Mouse (Mus musculus) olfactory bulb, adult 2 months (tissue): Measurements from ENCODE around the gene Cep135. TPM values are rescaled to one million over a fixed set of nuclear protein-coding genes. Genes with fewer than 3 reads are reported as not detected.

Experiments
- H3K27ac ChIP-seq: fragments of 200-500 bp; 2 replicates; pipeline ENCODE4 v1.5.1; 2012; ENCODE audit warnings: low read depth, low read length; ENCODE audit not compliant: insufficient read depth
- H3K4me1 ChIP-seq: fragments of 200-500 bp; 2 replicates; pipeline ENCODE4 v1.6.1; 2012; ENCODE audit warnings: low read length; ENCODE audit not compliant: control insufficient read depth, insufficient read depth
- H3K4me3 ChIP-seq: fragments of 200-500 bp; 2 replicates; pipeline ENCODE4 v1.5.1; 2012; ENCODE audit warnings: mild to moderate bottlenecking, low read depth, low read length, moderate library complexity; ENCODE audit not compliant: insufficient read depth
- CTCF ChIP-seq: fragments of 200-500 bp; IDR thresholded peaks from 2 replicates; pipeline ENCODE4 v1.5.1; 2012; ENCODE audit warnings: low read depth, mild to moderate bottlenecking, low read length, moderate library complexity; ENCODE audit not compliant: insufficient read depth
- POLR2A ChIP-seq: fragments of 200-500 bp; IDR thresholded peaks from 2 replicates; pipeline ENCODE4 v1.6.1; 2012; ENCODE audit warnings: mild to moderate bottlenecking, low read depth, low read length, moderate library complexity; ENCODE audit not compliant: insufficient read depth
- WGBS: fragments of 180-500 bp; shearing (Covaris S2); methylation state at CpG from one replicate; pipeline ENCODE4 v1.1.7; 2018; 5-methylcytosine and 5-hydroxymethylcytosine counted together
- polyA plus RNA-seq: library from polyadenylated mRNA; stranded (reverse); fragments of >200 nt; gene quantifications from 2 replicates; pipeline ENCODE4 v1.2.4, GENCODE M21; 2012; ENCODE audit warnings: low replicate concordance; ENCODE audit not compliant: missing spikeins, insufficient read depth, insufficient read length

Gene Cep135
- polyA plus RNA-seq, 1 experiment = not detected

- Histone ChIP-seq H3K4me1 (no peaks in the 10 kb centered on the region), H3K4me3 (no peak overlapping the region), H3K27ac (no peak overlapping the region)
- no peak for TF ChIP-seq POLR2A
- TF ChIP-seq CTCF = no peak
- WGBS = 78% methylated on average over 10 of the region's 10 CpGs
These were observed 45.5 kb downstream of the Cep135 start for GRCm38 (mm10) chr5:76634012-76634411.

- Histone ChIP-seq H3K4me3 (no peak overlapping the region), H3K4me1 (no peaks in the 10 kb centered on the region), H3K27ac (no peak overlapping the region)
- WGBS = 89% methylated on average over 2 of the region's 2 CpGs
- TF ChIP-seq CTCF = no peak
- TF ChIP-seq POLR2A = no peak
These were observed 47.1 kb downstream of the Cep135 start for GRCm38 (mm10) chr5:76635592-76635991.

GRCm38 (mm10) chr5:76642076-76642475 lies 53.6 kb downstream of the Cep135 start:
- TF ChIP-seq POLR2A (no peak), CTCF (no peak)
- Histone ChIP-seq H3K4me1 (no peaks in the 10 kb centered on the region), H3K27ac (no peak overlapping the region), H3K4me3 (no peak overlapping the region)
- 71% methylated on average over 4 of the region's 4 CpGs for WGBS

GRCm38 (mm10) chr5:76644234-76644633 lies 55.7 kb downstream of the Cep135 start:
- Histone ChIP-seq H3K4me1 (no peaks in the 10 kb centered on the region), H3K27ac (no peak overlapping the region), H3K4me3 (no peak overlapping the region)
- TF ChIP-seq CTCF = no peak
- TF ChIP-seq POLR2A = no peak
- WGBS = 80% methylated on average over 7 of the region's 7 CpGs

GRCm38 (mm10) chr5:76645091-76645868 lies 56.8 kb downstream of the Cep135 start:
- TF ChIP-seq POLR2A = no peak
- TF ChIP-seq CTCF = no peak
- 96% methylated on average over 10 of the region's 10 CpGs for WGBS

GRCm38 (mm10) chr5:76649897-76650296 lies 61.4 kb downstream of the Cep135 start:
- no peaks in the 10 kb centered on the region for H3K4me1 ChIP-seq
- H3K4me3 ChIP-seq = no peak overlapping the region
- H3K27ac ChIP-seq = no peak overlapping the region
- TF ChIP-seq POLR2A = no peak
- no peak for TF ChIP-seq CTCF
- WGBS = 72% methylated on average over 4 of the region's 4 CpGs

More at GRCm38 (mm10) chr5:76645091-76645868, 56.8 kb downstream of the Cep135 start:
- Histone ChIP-seq H3K4me1 (no peaks in the 10 kb centered on the region), H3K4me3 (no peak overlapping the region), H3K27ac (no peak overlapping the region)

- TF ChIP-seq POLR2A (no peak), CTCF (no peak)
- no peak overlapping the region for H3K27ac ChIP-seq
- 76% methylated on average over 5 of the region's 5 CpGs for WGBS
These were observed 62.7 kb downstream of the Cep135 start for GRCm38 (mm10) chr5:76651151-76651725.

GRCm38 (mm10) chr5:76656212-76656611 lies 67.7 kb downstream of the Cep135 start, which contains the start of gene C530008M17Rik:
Gene C530008M17Rik (plus strand): TSS chr5:76656512.
- peak within 1 kb of the TSS; percentile 100 for H3K4me3 ChIP-seq
- WGBS = 77% methylated on average over 2 of the region's 2 CpGs
- H3K27ac ChIP-seq = peak within 1 kb of the TSS; percentile 88
- TF ChIP-seq POLR2A (no peak), CTCF (no peak)
- H3K4me1 ChIP-seq = peaks cover 3% of the 10 kb centered on the region; the same call in 1 of the 2 replicates

More at GRCm38 (mm10) chr5:76651151-76651725, 62.7 kb downstream of the Cep135 start:
- Histone ChIP-seq H3K4me3 (no peak overlapping the region), H3K4me1 (no peaks in the 10 kb centered on the region)
